Mouse (Mus musculus): Measurements from ENCODE around the gene Pacsin1.
"Not testable (repeated sequence)": the region's sequence is repeated elsewhere in the genome, so short reads cannot be mapped to it uniquely, and the experiment has no call there.

Pacsin1 gene

GRCm38 (mm10) chr17:27636132-27637020, 18.9 kb upstream of the Pacsin1 start, which contains the start of gene Rps10:
Rps10 (minus strand) TSS chr17:27636669.
- DNase-seq (ENCODE audit: low spot score): no peak

- no peak for DNase-seq (ENCODE audit: low spot score)
These were observed 18.0 kb upstream of the Pacsin1 start for GRCm38 (mm10) chr17:27637333-27637732.

GRCm38 (mm10) chr17:27638921-27639332, 16.4 kb upstream of the Pacsin1 start:
- DNase-seq (ENCODE audit: low spot score): no peak

GRCm38 (mm10) chr17:27639851-27640250, 15.5 kb upstream of the Pacsin1 start:
- DNase-seq (ENCODE audit: low spot score): not testable (repeated sequence)

GRCm38 (mm10) chr17:27642491-27643062, 12.7 kb upstream of the Pacsin1 start:
- DNase-seq (ENCODE audit: low spot score): no peak

- no peak for DNase-seq (ENCODE audit: low spot score)
These were observed 12.2 kb upstream of the Pacsin1 start for GRCm38 (mm10) chr17:27643101-27643500.

- no peak for DNase-seq (ENCODE audit: low spot score)
These were observed 11.6 kb upstream of the Pacsin1 start for GRCm38 (mm10) chr17:27643756-27644155.

GRCm38 (mm10) chr17:27644572-27644971, 10.7 kb upstream of the Pacsin1 start:
- DNase-seq (ENCODE audit: low spot score): no peak

- no peak for DNase-seq (ENCODE audit: low spot score)
These were observed 9.5 kb upstream of the Pacsin1 start for GRCm38 (mm10) chr17:27645807-27646206.

- no peak for DNase-seq (ENCODE audit: low spot score)
These were observed 5.1 kb upstream of the Pacsin1 start for GRCm38 (mm10) chr17:27650160-27650559.

- DNase-seq (ENCODE audit: low spot score): no peak
These were observed 4.7 kb upstream of the Pacsin1 start for GRCm38 (mm10) chr17:27650586-27650985.

- DNase-seq (ENCODE audit: low spot score): no peak
These were observed 3.1 kb upstream of the Pacsin1 start for GRCm38 (mm10) chr17:27652046-27652790.

GRCm38 (mm10) chr17:27653253-27653959, 1.9 kb upstream of the Pacsin1 start:
- DNase-seq (ENCODE audit: low spot score): no peak

GRCm38 (mm10) chr17:27656011-27656399, 696 bp downstream of the Pacsin1 start:
- no peak for DNase-seq (ENCODE audit: low spot score)

- no peak for DNase-seq (ENCODE audit: low spot score)
These were observed 1.1 kb downstream of the Pacsin1 start for GRCm38 (mm10) chr17:27656414-27656813.

GRCm38 (mm10) chr17:27657123-27657522, 1.8 kb downstream of the Pacsin1 start:
- DNase-seq (ENCODE audit: low spot score): no peak

GRCm38 (mm10) chr17:27658767-27659166, 3.5 kb downstream of the Pacsin1 start:
- DNase-seq (ENCODE audit: low spot score): no peak

- DNase-seq (ENCODE audit: low spot score): no peak
These were observed 16.4 kb downstream of the Pacsin1 start for GRCm38 (mm10) chr17:27671720-27672119.

- no peak for DNase-seq (ENCODE audit: low spot score)
These were observed 18.6 kb downstream of the Pacsin1 start for GRCm38 (mm10) chr17:27673945-27674344.

GRCm38 (mm10) chr17:27675453-27675852, 20.1 kb downstream of the Pacsin1 start:
- no peak for DNase-seq (ENCODE audit: low spot score)

GRCm38 (mm10) chr17:27676270-27676669, 21.0 kb downstream of the Pacsin1 start:
- no peak for DNase-seq (ENCODE audit: low spot score)

- no peak for DNase-seq (ENCODE audit: low spot score)
These were observed 22.4 kb downstream of the Pacsin1 start for GRCm38 (mm10) chr17:27677756-27678155.
